Mouse (Mus musculus) C2C12 (cell line): ENCODE results near the gene Dcaf8. TPM values are rescaled to one million over a fixed set of nuclear protein-coding genes. Genes with fewer than 3 reads are reported as not detected.

Experiments
- H3K27me3 ChIP-seq: one replicate; pipeline ENCODE4 v1.6.1; 2011; ENCODE audit not compliant: control insufficient read depth, insufficient read depth, insufficient read length
- H3K36me3 ChIP-seq: one replicate; pipeline ENCODE4 v1.6.1; 2011; ENCODE audit not compliant: control insufficient read depth, insufficient read depth
- H3K4me3 ChIP-seq: one replicate; pipeline ENCODE4 v1.5.1; 2011; ENCODE audit warnings: mild to moderate bottlenecking, control low read depth; ENCODE audit not compliant: poor library complexity, insufficient read depth, severe bottlenecking
- H3K79me2 ChIP-seq: one replicate; pipeline ENCODE4 v1.6.1; 2011; ENCODE audit not compliant: control insufficient read depth, insufficient read depth
- H3K79me3 ChIP-seq: one replicate; pipeline ENCODE4 v1.6.1; 2011; ENCODE audit warnings: low read depth, control low read depth
- H3ac ChIP-seq: one replicate; pipeline ENCODE3; 2011; ENCODE audit warnings: low read depth; ENCODE audit not compliant: control insufficient read depth, insufficient read length
- CEBPB ChIP-seq: IDR thresholded peaks from one replicate; pipeline ENCODE4 v1.6.1; 2011; ENCODE audit warnings: low read depth, mild to moderate bottlenecking, control low read depth, moderate library complexity
- CTCF ChIP-seq: IDR thresholded peaks from one replicate; pipeline ENCODE4 v1.5.1; 2011; ENCODE audit not compliant: control insufficient read depth, insufficient read depth, insufficient read length
- FOSL1 ChIP-seq: IDR thresholded peaks from one replicate; pipeline ENCODE4 v1.8.0; 2011; ENCODE audit warnings: mild to moderate bottlenecking, low read length; ENCODE audit not compliant: poor library complexity, insufficient read depth, severe bottlenecking
- MAX ChIP-seq: IDR thresholded peaks from one replicate; pipeline ENCODE4 v1.6.1; 2011; ENCODE audit warnings: mild to moderate bottlenecking, control low read depth
- MYOD1 ChIP-seq: IDR thresholded peaks from one replicate; pipeline ENCODE4 v1.6.1; 2011; ENCODE audit warnings: low read depth; ENCODE audit not compliant: control insufficient read depth, insufficient read length
- MYOG ChIP-seq: IDR thresholded peaks from one replicate; pipeline ENCODE4 v1.6.1; 2011; ENCODE audit not compliant: control insufficient read depth, insufficient read length; ENCODE audit errors: extremely low read depth
- USF1 ChIP-seq: IDR thresholded peaks from one replicate; pipeline ENCODE4 v1.6.1; 2011; ENCODE audit warnings: low read depth, mild to moderate bottlenecking, control low read depth, moderate library complexity
- polyA plus RNA-seq: library from polyadenylated mRNA; unstranded; fragments of >200 nt; fragmentation: generic; extraction: Trizol; gene quantifications from one replicate; pipeline ENCODE4 v1.2.1, GENCODE M21; 2012; ENCODE audit warnings: missing spikeins

Dcaf8 gene
- polyA plus RNA-seq, 1 experiment = 37.6 TPM

DNA sequence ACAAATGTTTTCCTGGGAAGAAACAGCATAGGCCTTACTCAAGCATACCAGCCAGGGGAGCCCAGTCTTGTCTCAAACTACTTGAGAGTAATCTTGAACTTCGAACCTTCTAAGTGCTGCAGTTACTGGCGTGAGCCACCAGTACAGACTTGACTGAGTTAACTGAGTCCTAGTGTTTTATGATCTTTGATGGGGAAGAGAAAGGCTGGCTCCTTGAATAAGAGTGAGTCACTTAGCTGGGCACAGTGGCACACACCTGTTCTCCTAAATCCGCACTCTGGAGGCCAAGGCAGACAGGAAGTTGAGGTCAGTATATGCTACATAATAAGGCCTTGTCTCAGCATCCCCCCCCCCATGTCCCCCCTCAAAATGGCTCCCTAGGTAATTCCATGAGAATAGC lies 6.7 kb downstream of the Dcaf8 start:
- no peak overlapping the region for H3ac ChIP-seq
- no peak overlapping the region for H3K4me3 ChIP-seq
- H3K36me3 ChIP-seq = peaks cover 48% of the 10 kb centered on the region
- H3K79me2 ChIP-seq = peaks cover 80% of the 10 kb centered on the region
- H3K79me3 ChIP-seq = peaks cover 37% of the 10 kb centered on the region
- H3K27me3 ChIP-seq = no peaks in the 10 kb centered on the region
- TF ChIP-seq USF1 (no peak), MYOD1 (peak; percentile 89)

DNA sequence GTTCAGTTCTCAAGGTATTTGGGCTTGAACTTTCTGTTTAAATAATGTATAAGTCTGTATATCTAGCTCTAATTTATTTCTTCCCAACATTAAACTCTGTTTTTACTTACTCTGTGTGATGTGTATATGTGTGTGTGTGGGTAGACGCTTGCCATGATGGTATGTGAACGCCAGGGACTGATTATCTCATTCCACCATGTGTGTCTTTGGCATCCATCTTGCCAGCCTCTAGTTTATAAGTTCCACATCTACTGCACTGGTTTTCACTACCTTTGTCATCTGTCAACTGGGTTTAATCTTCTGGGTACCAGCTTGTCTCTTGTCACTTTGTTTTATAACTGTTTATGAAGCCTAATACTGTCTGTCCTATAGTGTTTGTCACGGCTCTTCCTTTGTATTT lies 7.6 kb downstream of the Dcaf8 start:
- Histone ChIP-seq H3K79me2 (peaks cover 80% of the 10 kb centered on the region), H3ac (no peak overlapping the region), H3K36me3 (peaks cover 47% of the 10 kb centered on the region), H3K79me3 (peaks cover 38% of the 10 kb centered on the region), H3K4me3 (no peak overlapping the region), H3K27me3 (no peaks in the 10 kb centered on the region)
- TF ChIP-seq MYOG (no peak), CTCF (no peak), CEBPB (no peak), USF1 (no peak), MAX (no peak), MYOD1 (no peak), FOSL1 (no peak)

DNA sequence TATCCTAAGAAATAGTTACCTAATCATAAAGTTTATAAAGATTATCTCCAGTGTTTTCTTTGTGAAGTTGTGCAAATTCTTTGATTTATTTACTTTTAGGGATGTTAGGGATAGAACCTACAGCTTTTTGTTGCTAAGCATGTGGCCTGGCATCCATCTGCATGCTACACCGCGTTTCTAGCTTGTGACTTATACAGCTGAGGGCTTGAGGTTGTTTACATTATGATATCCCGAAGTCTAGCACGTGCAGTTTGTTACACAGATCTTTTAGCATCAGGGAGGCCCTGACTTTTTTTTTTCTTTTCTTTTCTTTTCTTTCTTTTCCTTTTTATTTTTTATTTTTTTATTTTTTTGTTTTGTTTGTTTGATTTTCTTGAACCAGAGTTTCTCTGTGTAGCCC lies 12.1 kb downstream of the Dcaf8 start:
- H3ac ChIP-seq = no peak overlapping the region
- peaks cover 86% of the 10 kb centered on the region for H3K79me2 ChIP-seq
- peaks cover 37% of the 10 kb centered on the region for H3K79me3 ChIP-seq
- no peak for TF ChIP-seq MYOD1
- no peak for TF ChIP-seq FOSL1
- no peak for TF ChIP-seq MYOG
- TF ChIP-seq CEBPB = no peak
- TF ChIP-seq USF1 = no peak
- TF ChIP-seq CTCF = no peak
- TF ChIP-seq MAX = no peak
- no peak overlapping the region for H3K4me3 ChIP-seq
- peaks cover 18% of the 10 kb centered on the region for H3K36me3 ChIP-seq
- no peaks in the 10 kb centered on the region for H3K27me3 ChIP-seq

DNA sequence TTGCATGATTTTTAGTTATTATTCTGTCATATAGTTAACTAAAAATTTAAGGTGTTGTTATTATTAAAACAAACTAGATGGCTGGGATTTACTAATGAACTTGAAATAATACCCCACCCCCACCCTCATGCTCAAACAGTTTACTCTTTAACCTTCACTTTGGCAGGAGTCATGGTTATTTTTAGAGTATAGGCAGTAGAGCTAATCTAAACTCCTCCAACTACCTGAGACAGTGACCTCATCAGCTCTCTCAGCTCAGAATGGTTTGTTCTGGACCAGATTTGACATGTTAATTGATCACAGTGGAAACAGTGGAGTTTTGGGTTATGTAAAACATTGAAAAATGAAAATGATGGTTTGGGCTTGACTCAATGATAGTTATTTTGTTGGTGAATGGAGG lies 12.6 kb downstream of the Dcaf8 start:
- Histone ChIP-seq H3K79me3 (peaks cover 36% of the 10 kb centered on the region), H3K79me2 (peaks cover 87% of the 10 kb centered on the region), H3K36me3 (peaks cover 15% of the 10 kb centered on the region), H3ac (no peak overlapping the region), H3K4me3 (no peak overlapping the region), H3K27me3 (no peaks in the 10 kb centered on the region)
- TF ChIP-seq CTCF (no peak), CEBPB (no peak), MAX (no peak), MYOD1 (no peak), USF1 (no peak), FOSL1 (no peak), MYOG (no peak)

DNA sequence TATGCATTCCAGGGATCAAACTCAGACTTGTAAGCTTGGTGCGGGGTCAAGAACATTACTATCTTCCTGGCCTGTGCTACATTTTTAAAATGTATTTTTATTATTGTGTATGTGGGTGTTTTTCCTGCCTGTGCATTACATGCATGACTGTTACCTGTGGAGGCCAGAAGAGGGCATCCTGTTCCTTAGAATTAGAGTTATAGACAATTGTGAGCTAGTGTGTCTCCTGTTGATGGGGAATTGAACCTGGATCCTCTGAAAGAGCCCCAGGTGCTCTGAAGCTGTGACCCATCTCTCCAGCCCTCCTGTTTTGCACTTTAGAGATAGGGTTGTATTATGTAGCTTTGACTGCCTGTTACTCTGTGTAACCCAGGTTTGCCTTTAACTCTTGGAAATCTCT lies 14.1 kb downstream of the Dcaf8 start:
- Histone ChIP-seq H3K27me3 (no peaks in the 10 kb centered on the region), H3K79me2 (peaks cover 72% of the 10 kb centered on the region)

DNA sequence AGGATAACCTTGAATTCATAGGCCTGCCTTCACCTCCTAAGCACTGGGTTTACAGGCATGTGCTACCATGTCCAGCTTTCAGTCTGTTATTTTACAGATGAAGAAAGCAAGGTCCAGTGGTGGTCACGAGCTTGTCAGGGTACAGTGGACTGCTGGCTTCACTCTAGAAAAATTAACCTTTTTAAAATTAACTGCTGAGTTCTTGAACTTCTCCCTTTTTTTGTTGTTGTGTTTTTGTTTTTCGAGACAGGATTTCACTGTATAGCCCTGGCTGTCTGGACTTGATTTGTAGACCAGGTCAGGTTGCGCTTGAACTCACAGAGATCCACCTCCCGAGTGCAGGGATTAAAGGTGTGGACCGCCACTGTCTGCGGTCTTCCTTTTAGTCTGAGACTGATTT lies 15.1 kb downstream of the Dcaf8 start:
- peaks cover 69% of the 10 kb centered on the region for H3K79me2 ChIP-seq
- no peak overlapping the region for H3ac ChIP-seq
- H3K27me3 ChIP-seq = no peaks in the 10 kb centered on the region
- peaks cover 21% of the 10 kb centered on the region for H3K36me3 ChIP-seq
- H3K4me3 ChIP-seq = no peak overlapping the region
- peaks cover 28% of the 10 kb centered on the region for H3K79me3 ChIP-seq
- no peak for TF ChIP-seq MYOD1
- no peak for TF ChIP-seq CTCF
- no peak for TF ChIP-seq FOSL1
- no peak for TF ChIP-seq USF1
- no peak for TF ChIP-seq CEBPB
- no peak for TF ChIP-seq MAX
- TF ChIP-seq MYOG = no peak

More for the DNA sequence above, 14.1 kb downstream of the Dcaf8 start:
- Histone ChIP-seq H3ac (no peak overlapping the region), H3K36me3 (peaks cover 14% of the 10 kb centered on the region), H3K4me3 (no peak overlapping the region), H3K79me3 (peaks cover 28% of the 10 kb centered on the region)
- TF ChIP-seq MYOD1 (no peak), CEBPB (no peak), FOSL1 (no peak), MAX (no peak), USF1 (no peak), MYOG (no peak), CTCF (no peak)
